Mouse (Mus musculus) liver, embryonic 14.5 days (tissue): ENCODE measurements around the gene Bex6.

Experiments used
- CTCF ChIP-seq: IDR thresholded peaks from 2 replicates; pipeline ENCODE4 v1.5.1; 2016; ENCODE audit warnings: antibody characterized with exemption, low read depth, control low read depth
- EP300 ChIP-seq: IDR thresholded peaks from 2 replicates; pipeline ENCODE4 v1.6.1; 2016; ENCODE audit warnings: antibody characterized with exemption, low read depth

DNA sequence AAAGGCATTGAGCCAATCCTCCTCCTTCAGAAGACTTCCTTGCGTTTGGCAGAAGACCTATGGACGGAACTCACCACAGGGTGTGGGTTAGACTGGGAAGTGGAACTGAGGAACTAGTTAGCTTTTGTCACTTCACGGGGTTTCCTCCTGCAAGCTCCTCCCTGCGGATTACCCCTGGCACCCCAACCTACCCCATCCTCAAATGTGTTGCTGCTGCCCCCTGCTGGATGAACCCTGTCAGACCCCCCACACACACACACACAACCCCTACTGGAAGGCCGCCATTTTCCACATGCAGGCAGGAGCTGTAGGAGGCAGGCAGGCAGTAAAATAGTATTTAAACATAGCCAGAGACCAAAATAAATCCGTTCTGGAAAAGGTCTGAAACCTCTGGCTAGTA is 23.1 kb downstream of the Bex6 start:
- TF ChIP-seq CTCF, result peak; percentile 89
- TF ChIP-seq EP300, result no peak
